Mouse (Mus musculus) small intestine, adult 2 months (tissue): ENCODE results near the gene Ctss.

Experiments used
- CTCF ChIP-seq: fragments of 200-500 bp; IDR thresholded peaks from 2 replicates; pipeline ENCODE4 v1.5.1; 2012; ENCODE audit warnings: low read depth, mild to moderate bottlenecking, control low read depth, inconsistent platforms, low read length, moderate library complexity, mixed read lengths; ENCODE audit not compliant: insufficient replicate concordance, insufficient read length; ENCODE audit errors: extremely low read depth
- POLR2A ChIP-seq: fragments of 200-500 bp; IDR thresholded peaks from 2 replicates; pipeline ENCODE4 v1.6.1; 2012; ENCODE audit warnings: low read depth, mild to moderate bottlenecking, control low read depth, inconsistent platforms, low read length, moderate library complexity

DNA sequence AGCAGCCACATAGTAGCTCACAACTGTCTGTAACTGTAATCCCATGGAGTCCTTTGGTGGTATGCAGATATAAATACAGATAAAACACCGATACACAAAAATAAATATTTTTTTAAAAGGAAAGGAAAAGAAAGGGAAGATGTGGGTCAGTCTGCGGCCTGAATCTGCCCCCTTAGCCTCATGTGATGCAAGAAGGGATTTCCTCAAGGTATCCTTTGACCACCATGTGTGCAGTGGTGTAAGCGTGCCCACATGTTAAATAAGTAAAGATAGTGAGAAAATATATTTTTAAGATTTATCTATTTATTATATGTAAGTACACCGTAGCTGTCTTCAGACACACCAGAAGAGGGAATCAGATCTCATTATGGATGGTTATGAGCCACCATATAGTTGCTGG, 13.3 kb downstream of the Ctss start:
- TF ChIP-seq CTCF = no peak
- no peak for TF ChIP-seq POLR2A
